Mouse (Mus musculus) liver (tissue): ENCODE data around the gene Gm44502.

Source experiments
- DNase-seq: peaks from one replicate; pipeline ENCODE4 v3.0.0-alpha.2; 2020; ENCODE audit warnings: mixed read lengths

Gm44502 gene

GRCm38 (mm10) chr15:89398146-89398545 lies 31.4 kb downstream of the Gm44502 start:
- DNase-seq, result no peak

GRCm38 (mm10) chr15:89396883-89397282 lies 32.6 kb downstream of the Gm44502 start:
- no peak for DNase-seq

- no peak for DNase-seq
Measured at GRCm38 (mm10) chr15:89390081-89390480, 39.4 kb downstream of the Gm44502 start.

DNA sequence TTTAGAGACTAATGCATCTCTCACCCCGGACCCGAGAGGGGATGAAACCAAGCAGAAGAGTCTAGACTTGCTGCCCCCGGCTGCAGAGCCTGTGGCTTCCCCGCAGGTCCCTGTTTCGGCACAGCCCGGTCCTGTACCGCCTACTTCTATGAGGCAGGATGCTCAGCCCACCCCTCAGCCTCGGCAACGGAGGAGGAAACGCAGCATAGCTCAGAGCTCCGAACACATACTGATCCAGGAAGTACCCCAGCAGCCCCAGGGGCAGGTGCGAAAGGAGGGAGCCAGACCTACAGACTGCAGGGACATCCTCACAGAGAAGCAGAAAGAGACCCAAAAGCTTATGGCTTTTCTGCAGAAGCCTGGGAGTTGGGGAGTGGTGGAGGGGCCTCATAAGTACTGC lies 42.4 kb downstream of the Gm44502 start:
- DNase-seq, result no peak

DNA sequence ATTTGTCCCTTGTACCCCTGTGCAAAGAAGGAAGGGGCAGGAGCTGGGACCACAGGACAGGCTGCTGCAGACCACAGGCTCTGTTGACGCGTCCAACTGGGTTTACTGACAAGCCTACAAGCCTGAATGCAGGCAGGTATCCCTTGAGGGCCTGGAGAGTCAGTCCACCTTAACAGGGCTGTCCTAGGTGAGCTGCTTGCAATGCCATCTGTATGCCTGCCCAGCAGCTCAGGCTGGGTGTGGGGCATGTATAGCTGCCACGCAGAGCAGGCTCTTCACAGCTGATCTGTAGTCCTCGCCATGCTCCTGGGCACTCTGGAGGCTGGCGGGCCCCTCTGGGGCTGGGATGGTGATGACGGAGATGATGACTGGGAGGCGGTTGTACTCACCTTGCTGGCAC lies 44.9 kb downstream of the Gm44502 start, which contains the start of gene Klhdc7b:
TSS of gene Klhdc7b (plus strand) at position 301 of the 400 bp plus-strand sequence.
- DNase-seq, result no peak

DNA sequence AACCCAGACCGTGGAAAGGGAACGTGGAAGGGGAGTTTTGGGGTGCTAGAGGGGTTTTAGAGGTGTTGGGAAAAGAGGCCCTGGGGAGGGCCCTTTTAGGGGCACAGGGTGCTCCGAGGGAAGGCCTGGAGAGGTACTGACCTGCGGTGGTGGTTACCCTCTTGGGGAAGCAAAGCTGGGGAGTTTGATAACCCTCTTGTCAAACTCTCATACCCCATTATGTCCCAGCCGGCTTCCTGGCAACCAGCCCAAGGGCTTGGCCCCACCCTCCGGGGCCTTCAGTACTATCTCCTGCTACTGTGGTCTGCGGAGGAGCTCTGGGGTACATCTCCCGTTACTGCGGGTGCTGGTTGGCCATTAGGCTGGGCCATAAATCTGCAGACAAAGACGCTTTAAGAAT lies 50.1 kb downstream of the Gm44502 start:
- DNase-seq, result peak; percentile 69

GRCm38 (mm10) chr15:89378831-89379401 lies 50.6 kb downstream of the Gm44502 start, which contains the start of gene Odf3b:
Gene Odf3b (minus strand): TSS chr15:89379282.
- DNase-seq, result no peak

DNA sequence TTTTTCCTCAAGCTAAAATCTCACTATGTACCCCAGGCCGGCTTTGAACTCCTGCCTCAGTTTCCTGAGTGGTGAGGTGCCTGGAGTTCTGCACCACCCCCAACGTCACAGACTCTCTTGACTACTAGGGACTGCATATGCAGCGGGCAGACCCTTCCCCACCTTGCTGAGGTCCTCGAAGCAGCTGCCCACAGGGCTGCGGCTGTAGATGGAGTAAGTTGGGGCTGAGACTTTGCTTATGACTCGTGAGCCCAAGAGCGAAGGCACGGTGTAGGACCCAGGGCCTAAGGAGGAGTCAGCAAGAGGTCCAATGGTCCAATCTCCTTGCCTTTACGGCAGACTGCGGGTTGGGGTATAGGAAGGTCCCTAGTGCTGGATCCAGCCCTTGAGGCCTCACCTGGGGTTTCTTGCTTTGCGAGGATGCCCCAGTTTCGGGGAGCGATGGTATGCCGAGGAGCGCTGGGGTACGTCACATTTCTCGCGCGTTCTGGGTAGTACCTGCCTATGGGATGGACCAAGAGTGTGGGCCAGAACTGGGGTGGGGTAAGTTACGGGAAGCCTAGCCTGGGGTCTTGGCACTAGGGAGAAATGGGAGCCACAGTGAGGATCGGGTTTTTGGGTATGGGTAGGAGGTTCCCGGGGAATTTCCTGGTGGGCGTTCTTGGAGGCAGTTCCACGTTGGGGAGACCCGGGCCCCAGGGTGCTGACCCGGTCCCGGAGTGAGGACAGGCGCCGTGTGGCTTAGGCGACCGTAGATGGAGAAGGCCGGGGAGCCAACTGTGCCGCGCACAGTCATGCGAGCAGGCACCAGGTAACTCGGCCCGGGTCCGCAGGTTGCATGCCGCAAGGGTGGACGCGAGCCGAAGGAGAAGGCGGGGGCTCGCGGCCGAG lies 51.3 kb downstream of the Gm44502 start:
- DNase-seq, result no peak

DNA sequence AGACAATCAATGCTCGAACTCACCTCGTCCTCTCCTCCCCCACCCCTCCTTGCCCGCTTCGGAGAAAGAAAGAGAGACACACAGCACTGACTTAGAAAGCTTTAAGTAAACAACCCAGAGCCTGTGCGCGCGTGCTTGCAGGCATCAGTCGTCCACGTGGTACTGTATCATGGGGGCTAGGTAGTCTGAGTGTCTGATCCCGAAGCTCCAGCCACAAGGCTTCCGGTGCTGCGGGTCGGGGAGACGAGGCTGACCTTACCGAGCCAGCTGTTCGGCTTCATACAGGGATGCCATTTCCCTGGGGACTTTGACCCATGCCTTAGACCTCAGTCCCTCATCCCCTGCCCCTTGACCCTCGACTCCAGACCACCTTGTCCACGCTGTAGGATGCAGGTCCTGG lies 52.1 kb downstream of the Gm44502 start:
- DNase-seq, result no peak

DNA sequence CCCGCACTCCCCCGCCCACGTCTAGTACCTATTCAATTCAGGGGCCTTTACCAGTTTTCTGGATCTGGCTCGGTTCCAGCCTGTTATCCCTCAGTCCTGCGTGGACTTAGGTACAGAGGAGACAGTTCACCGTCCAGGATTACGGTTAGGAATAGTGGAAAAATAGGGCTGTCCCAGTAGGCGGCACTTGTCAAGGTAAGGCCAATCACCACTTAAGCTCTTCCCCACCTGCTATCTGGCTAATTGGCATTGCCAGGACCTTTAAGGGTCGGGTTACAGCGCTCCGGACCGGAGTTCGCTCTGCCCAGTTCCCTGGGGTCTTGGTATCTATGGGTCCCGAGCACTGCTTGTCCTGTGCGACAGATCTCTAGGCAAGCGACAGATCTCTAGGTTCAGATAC lies 52.5 kb downstream of the Gm44502 start, which contains the start of gene Tymp:
TSS of gene Tymp (minus strand) at position 83 of the 400 bp plus-strand sequence.
- no peak for DNase-seq

DNA sequence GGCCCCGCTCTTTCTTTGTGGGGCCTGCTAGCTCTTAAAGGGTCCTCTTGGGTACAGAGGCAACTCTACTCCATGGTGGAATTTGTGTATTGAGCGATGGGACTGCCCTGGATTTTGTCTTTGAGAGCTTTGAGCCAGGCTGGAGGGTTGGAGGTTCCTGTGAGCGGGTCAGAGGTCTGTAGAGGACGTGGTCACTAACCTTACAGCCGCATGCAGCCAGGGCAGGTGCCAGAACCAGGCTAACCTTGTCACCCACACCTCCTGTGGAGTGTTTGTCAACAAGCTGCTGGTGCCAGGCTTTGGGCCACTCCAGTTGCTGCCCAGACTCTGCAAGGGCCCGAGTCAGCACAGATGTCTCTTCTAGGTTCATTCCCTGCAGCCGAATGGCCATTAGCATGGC lies 53.5 kb downstream of the Gm44502 start:
- DNase-seq, result no peak

GRCm38 (mm10) chr15:89374801-89375534 lies 54.5 kb downstream of the Gm44502 start:
- DNase-seq, result no peak

- no peak for DNase-seq
Measured at GRCm38 (mm10) chr15:89374340-89374739, 55.2 kb downstream of the Gm44502 start.

- DNase-seq, result peak; percentile 94
Measured at GRCm38 (mm10) chr15:89373762-89374248, 55.7 kb downstream of the Gm44502 start, which contains the start of gene Sco2. Gene Sco2 (minus strand): TSS chr15:89373846.

GRCm38 (mm10) chr15:89373027-89373761 lies 56.3 kb downstream of the Gm44502 start:
- peak; percentile 91 for DNase-seq

DNA sequence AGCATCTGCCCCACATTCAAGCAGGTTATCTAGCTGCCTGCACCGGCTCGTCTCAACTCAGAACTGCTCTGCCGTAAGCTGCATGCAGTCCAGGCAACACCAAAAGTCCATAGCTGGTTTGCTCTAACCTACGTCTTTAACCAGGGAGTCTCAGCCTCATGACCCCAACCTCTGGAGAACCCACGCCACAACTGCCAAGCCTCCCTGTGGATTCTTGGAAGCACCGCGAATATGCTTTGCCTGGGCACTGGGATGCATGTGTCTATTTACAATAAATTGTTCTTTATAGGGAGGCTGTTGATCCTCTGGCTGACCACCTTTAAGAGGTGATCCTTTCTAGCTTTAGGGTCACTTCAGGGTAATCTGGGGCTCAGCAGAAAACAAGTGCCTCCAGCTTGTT lies 57.0 kb downstream of the Gm44502 start:
- no peak for DNase-seq

- DNase-seq, result no peak
Measured at GRCm38 (mm10) chr15:89372068-89372467, 57.4 kb downstream of the Gm44502 start.
